Mouse (Mus musculus) monocyte, adult 5-6 weeks (primary cell): ENCODE data around the gene Thbs1. TPM values are rescaled to one million over a fixed set of nuclear protein-coding genes. Genes with fewer than 3 reads are reported as not detected.

ENCODE experiments used
- ATAC-seq: fragments of 153-309, 156-312 bp; replicated peaks from 2 replicates; pipeline ENCODE4 v1.8.0; 2017; ENCODE audit warnings: mild to moderate bottlenecking; ENCODE audit not compliant: low TSS enrichment, insufficient number of reproducible peaks, severe bottlenecking, poor library complexity, low FRiP score
- total RNA-seq: library from RNA; stranded (forward); fragments of 200-1000, 200-491, 200-594 nt; gene quantifications from 3 replicates; pipeline ENCODE4 v1.2.3, GENCODE M21; 2017

Thbs1 gene
- total RNA-seq, 1 experiment from 2014 or later, result 36.2 TPM

- ATAC-seq, result no peak
Measured at GRCm38 (mm10) chr2:118112846-118113479, 1.3 kb downstream of the Thbs1 start.

GRCm38 (mm10) chr2:118113808-118114524 lies 2.3 kb downstream of the Thbs1 start:
- no peak for ATAC-seq

GRCm38 (mm10) chr2:118114671-118115070 lies 3.0 kb downstream of the Thbs1 start:
- ATAC-seq, result no peak

DNA sequence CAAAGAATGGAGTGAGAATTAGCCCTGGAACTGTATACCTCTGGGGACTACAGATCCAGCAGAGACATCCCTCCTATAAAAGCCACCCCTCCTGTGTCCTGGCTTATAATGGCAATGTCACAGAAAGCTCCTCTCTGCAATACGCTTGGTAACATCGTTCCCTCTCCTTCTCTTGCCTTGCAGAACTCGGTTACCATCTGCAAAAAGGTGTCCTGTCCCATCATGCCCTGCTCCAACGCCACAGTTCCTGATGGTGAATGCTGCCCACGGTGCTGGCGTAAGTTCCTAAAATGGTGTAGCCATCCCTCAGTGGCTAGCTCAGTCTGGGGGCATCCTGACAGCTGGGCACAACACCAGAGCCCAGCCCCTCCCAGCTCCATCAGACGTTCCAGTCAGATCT lies 4.0 kb downstream of the Thbs1 start:
- ATAC-seq, result no peak

GRCm38 (mm10) chr2:118116180-118116579 lies 4.5 kb downstream of the Thbs1 start:
- no peak for ATAC-seq

GRCm38 (mm10) chr2:118116754-118117290 lies 5.1 kb downstream of the Thbs1 start:
- ATAC-seq, result no peak

- no peak for ATAC-seq
Measured at GRCm38 (mm10) chr2:118117401-118117800, 5.7 kb downstream of the Thbs1 start.

GRCm38 (mm10) chr2:118118045-118118444 lies 6.4 kb downstream of the Thbs1 start:
- ATAC-seq, result no peak

DNA sequence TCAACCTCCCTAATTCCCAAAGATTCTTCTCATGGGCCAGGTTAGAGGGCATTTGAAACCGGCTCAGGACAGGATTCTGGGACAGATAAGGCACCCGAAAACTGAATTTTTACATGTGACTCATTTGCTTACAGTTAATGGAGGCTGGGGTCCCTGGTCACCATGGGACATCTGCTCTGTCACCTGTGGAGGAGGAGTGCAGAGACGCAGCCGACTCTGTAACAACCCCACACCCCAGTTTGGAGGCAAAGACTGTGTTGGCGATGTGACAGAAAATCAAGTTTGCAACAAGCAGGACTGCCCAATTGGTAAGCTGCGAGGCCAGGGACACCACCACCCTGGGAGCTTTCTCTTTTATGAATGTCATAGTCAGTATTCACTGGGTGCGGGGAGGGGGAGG lies 6.8 kb downstream of the Thbs1 start:
- no peak for ATAC-seq

GRCm38 (mm10) chr2:118119684-118120083 lies 8.0 kb downstream of the Thbs1 start:
- ATAC-seq, result no peak

DNA sequence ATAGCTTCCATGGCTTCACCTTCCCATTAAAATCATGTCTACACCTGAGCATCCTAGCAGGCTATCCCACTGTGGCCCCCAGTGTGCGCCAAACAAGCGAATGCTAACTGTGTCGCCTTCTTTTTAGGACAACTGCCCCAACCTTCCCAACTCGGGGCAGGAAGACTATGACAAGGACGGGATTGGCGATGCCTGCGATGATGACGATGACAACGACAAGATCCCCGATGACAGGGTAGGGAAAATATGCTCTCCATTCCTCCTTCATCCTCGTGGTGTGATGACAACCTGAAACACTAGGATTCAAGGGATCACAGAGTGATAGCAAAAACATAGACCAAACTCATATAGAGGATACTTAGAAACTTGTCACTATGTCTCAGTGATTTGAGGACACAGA lies 8.4 kb downstream of the Thbs1 start:
- no peak for ATAC-seq

DNA sequence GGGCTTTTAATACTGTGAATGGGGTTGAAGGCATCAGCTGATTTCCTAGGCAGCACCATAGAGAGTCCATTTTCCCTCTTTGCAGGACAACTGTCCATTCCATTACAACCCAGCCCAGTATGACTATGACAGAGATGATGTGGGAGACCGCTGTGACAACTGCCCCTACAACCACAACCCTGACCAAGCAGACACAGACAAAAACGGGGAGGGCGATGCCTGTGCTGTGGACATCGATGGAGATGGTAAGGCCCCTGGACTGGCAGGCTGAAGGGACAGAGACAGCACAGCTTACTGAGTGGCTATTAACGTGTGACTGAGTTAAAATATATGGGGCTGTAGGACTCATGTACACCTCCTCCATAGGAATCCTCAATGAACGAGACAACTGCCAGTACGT lies 9.1 kb downstream of the Thbs1 start:
- ATAC-seq, result no peak

DNA sequence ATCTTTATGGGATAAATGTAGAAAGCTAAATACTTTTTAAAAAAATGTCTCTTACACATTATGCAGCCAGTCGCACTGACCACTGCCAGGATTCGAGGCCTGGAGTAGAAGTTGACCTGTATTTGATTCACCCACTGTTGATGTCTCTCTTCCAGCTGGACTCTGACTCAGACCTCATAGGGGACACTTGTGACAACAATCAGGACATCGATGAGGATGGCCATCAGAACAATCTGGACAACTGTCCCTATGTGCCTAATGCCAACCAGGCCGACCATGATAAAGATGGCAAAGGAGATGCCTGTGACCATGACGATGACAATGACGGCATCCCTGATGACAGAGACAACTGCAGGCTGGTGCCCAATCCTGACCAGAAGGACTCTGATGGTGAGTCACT lies 10.6 kb downstream of the Thbs1 start:
- no peak for ATAC-seq

DNA sequence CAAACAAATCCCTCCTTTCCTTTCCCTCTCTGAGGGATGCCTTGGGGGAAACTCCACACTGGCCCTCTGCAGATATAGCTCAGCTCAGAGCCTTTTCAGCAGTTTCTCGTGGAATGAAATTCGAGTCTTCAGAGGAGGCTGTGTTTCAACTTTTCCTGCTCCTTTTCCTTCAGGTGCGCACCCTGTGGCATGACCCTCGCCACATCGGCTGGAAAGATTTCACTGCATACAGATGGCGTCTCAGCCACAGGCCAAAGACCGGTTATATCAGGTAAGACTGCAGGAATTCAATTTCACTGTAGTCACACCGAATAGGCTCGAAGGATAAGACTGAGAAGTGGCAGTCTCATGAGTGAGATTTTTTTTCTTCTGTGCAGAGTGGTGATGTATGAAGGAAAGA lies 12.1 kb downstream of the Thbs1 start:
- no peak for ATAC-seq

- ATAC-seq, result no peak
Measured at GRCm38 (mm10) chr2:118124437-118124836, 12.8 kb downstream of the Thbs1 start.

GRCm38 (mm10) chr2:118125211-118125939 lies 13.7 kb downstream of the Thbs1 start:
- no peak for ATAC-seq

- ATAC-seq, result no peak
Measured at GRCm38 (mm10) chr2:118125943-118126470, 14.3 kb downstream of the Thbs1 start.

DNA sequence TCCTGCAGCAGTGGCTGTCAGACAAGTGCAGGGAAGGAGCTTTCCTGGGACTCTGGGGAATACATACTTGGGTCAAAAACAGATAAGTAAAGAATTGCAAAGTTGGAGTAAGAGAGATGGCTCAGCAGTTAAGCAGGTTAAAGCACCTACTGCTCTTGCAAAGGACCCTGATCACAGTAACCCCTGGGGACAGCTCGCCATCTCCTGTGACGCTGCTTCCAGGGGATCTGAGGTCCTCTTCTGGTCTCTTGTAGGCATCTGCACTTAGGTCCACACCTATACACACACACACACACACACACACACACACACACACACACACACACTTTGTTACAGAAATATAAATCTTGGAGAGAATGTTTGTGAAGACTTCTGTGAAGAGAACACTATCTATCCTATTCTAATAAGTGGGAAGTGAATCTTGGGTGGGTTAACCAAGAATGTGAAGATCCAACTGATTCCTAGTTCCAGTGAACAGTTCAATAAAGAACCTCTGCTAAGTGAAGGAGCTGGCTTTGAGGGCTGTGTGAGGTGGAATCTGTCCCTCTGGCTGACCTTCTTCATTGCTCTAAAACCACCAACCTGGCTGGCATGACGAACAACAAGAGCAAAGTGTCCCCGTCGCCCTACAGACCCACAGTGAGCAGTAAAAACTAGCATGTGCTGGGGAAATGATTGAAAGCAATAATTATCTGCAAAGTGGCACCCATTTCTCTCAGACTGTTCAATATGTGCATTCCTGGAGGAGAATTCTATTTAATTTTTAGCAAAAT lies 16.0 kb downstream of the Thbs1 start:
- ATAC-seq, result no peak

GRCm38 (mm10) chr2:118128313-118128712 lies 16.6 kb downstream of the Thbs1 start:
- ATAC-seq, result no peak
